17 mouse cellular contexts compared by ENCODE assay signal in genomic region chr7:83043746-83044145, GRCm38 (mm10).
"Had no signal": no experiment of that assay in that cellular context is flagged by ENCODE, and none has a peak within 500 bp of the region (broad histone marks: within the 10 kb centered on the region; RNA-seq: fewer than 3 reads in every experiment).

No protein-coding gene starts in this region.

- DNase-seq: left cerebral cortex, postnatal 4 days; liver; liver, embryonic 13.5 days; liver, postnatal 0 days; lung, adult 18-20 months; lung, adult 2 months; lung, embryonic 14.5 days; lung, postnatal 10 days; lung, postnatal 14 days; lung, postnatal 36 days; lung, postnatal 4 days; midbrain, embryonic 14.5 days had no signal

- ATAC-seq: liver, embryonic 12.5 days; liver, postnatal 0 days; lung, postnatal 0 days; midbrain, embryonic 13.5 days; midbrain, embryonic 15.5 days; midbrain, embryonic 16.5 days had no signal
